Mouse (Mus musculus): ENCODE results near the gene Ttc28. TPM values are rescaled to one million over a fixed set of nuclear protein-coding genes. Genes with fewer than 3 reads are reported as not detected.
"Not testable (repeated sequence)": the region's sequence is repeated elsewhere in the genome, so short reads cannot be mapped to it uniquely, and the experiment has no call there.

Gene Ttc28
- polyA plus RNA-seq, 1 experiment from 2014 or later = 13.0 TPM

DNA sequence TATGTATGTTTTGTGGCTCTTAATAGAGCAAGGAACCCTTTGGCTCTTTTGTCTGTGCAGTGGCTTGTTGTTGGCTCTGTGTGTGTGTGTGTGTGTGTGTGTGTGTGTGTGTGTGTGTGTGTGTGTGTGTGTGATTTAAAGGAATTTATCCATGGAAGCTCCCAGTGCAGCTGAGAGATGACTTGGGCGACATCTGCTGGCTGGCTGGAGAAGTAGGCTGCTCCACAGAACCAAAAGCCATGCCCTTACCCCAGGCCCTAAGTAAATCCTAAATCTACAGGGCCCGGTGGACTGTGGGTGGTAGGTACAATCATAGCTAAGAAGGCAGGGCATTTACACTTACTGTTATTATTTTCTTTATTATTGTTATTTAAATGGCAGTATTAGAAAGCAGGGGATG, 377.5 kb downstream of the Ttc28 start:
- DNase-seq (ENCODE audit: low spot score) (peak; percentile 79), ATAC-seq (replicated peaks; ENCODE audit: low FRiP score, low TSS enrichment, low read depth) (no peak)
- Histone ChIP-seq H3K4me1 (replicated peaks; ENCODE audit: control insufficient read depth, insufficient read depth, low read length) (peaks cover 25% of the 10 kb centered on the region), H3K36me3 (ENCODE audit: control insufficient read depth, insufficient read depth, low read length) (no peaks in the 10 kb centered on the region), H3K4me3 (ENCODE audit: low read depth, low read length) (no peak overlapping the region), H3K9me3 (ENCODE audit: control insufficient read depth, low read length) (no peaks in the 10 kb centered on the region), H3K9ac (ENCODE audit: low read length) (no peak overlapping the region), H3K27ac (ENCODE audit: low read depth) (no peak overlapping the region), H3K27me3 (replicated peaks; ENCODE audit: control insufficient read depth, insufficient read depth, low read length) (no peaks in the 10 kb centered on the region), H3K4me2 (ENCODE audit: low read length) (no peak overlapping the region)
- WGBS = 7% methylated on average over 2 of the region's 2 CpGs

DNA sequence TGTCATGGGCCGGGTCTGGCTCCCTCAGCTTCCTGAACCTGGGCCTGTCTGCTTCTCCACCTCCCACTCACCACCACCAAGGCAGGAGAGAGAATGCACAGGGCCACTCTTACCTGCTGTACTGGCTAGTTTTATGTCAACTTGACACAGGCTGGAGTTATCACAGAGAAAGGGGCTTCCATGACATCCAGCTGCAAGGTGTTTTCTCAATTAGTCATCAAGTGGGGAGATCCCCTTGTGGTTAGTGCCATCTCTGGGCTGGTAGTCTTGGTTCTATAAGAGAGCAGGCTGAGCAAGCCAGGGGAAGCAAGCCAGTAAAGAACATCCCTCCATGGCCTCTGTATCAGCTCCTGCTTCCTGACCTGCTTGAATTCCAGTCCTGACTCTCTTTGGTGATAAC, 381.6 kb downstream of the Ttc28 start:
- H3K9me3 ChIP-seq (ENCODE audit: control insufficient read depth, low read length); H3K27ac ChIP-seq (ENCODE audit: low read depth); H3K36me3 ChIP-seq (ENCODE audit: control insufficient read depth, insufficient read depth, low read length); H3K4me2 ChIP-seq (ENCODE audit: low read length); ATAC-seq (replicated peaks; ENCODE audit: low FRiP score, low TSS enrichment, low read depth); H3K4me3 ChIP-seq (ENCODE audit: low read depth, low read length); DNase-seq (ENCODE audit: low spot score); H3K27me3 ChIP-seq (replicated peaks; ENCODE audit: control insufficient read depth, insufficient read depth, low read length); H3K9ac ChIP-seq (ENCODE audit: low read length): not testable (repeated sequence)
- WGBS = 87% methylated on average over 1 of the region's 1 CpGs
- H3K4me1 ChIP-seq (replicated peaks; ENCODE audit: control insufficient read depth, insufficient read depth, low read length) = peaks cover 31% of the 10 kb centered on the region

DNA sequence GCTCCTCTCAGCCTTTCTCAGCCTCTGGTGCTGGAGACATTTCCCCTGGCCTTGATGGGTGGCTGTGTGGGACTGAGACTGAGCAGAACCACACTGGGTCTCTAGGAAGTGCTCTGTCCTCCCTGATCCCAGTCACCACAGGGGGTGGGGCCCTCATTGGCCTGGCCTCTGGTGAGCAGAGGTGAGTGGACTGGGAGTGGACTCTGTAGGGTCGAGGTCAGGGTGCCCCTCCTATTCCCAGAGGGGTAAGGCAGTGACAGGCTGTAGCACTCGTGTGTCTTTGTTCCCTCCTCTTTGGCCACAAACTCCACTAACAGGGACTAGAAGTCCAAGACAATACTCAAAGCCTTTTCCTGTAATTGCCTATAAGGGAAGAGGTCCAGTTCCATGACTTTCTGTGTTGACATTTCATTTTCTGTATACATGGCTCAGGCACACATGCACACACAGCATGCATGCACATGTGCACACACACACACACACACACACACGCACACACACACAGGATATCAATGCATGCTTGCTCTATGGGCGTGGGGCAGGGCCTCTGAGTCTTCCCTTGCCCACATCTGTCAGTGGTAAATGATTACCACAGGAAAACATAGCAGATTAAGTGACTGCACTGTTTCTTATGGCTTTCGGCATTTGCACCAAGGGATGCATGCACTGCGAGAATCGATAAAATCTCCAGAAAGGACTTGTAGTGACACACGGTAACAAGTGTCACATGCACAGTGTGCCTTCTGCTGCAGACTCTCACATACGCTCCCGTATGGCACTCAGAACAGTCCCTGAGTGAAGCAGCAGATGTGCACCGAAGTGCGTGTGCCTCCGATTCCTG, 382.4 kb downstream of the Ttc28 start:
- WGBS = 62% methylated on average over 13 of the region's 13 CpGs
- H3K9ac ChIP-seq (ENCODE audit: low read length) = no peak overlapping the region
- no peak for ATAC-seq (replicated peaks; ENCODE audit: low FRiP score, low TSS enrichment, low read depth)
- H3K4me2 ChIP-seq (ENCODE audit: low read length) = no peak overlapping the region
- no peak overlapping the region for H3K4me3 ChIP-seq (ENCODE audit: low read depth, low read length)
- no peaks in the 10 kb centered on the region for H3K27me3 ChIP-seq (replicated peaks; ENCODE audit: control insufficient read depth, insufficient read depth, low read length)
- 0 out of 2 replicates have a peak, but pooled peaks cover 4% of the 10 kb centered on the region for H3K36me3 ChIP-seq (ENCODE audit: control insufficient read depth, insufficient read depth, low read length)
- H3K9me3 ChIP-seq (ENCODE audit: control insufficient read depth, low read length) = peaks cover 5% of the 10 kb centered on the region; the same call in 1 of the 2 replicates
- H3K4me1 ChIP-seq (replicated peaks; ENCODE audit: control insufficient read depth, insufficient read depth, low read length) = peaks cover 23% of the 10 kb centered on the region
- no peak for DNase-seq (ENCODE audit: low spot score)
- H3K27ac ChIP-seq (ENCODE audit: low read depth) = peak overlapping the region; percentile 75

DNA sequence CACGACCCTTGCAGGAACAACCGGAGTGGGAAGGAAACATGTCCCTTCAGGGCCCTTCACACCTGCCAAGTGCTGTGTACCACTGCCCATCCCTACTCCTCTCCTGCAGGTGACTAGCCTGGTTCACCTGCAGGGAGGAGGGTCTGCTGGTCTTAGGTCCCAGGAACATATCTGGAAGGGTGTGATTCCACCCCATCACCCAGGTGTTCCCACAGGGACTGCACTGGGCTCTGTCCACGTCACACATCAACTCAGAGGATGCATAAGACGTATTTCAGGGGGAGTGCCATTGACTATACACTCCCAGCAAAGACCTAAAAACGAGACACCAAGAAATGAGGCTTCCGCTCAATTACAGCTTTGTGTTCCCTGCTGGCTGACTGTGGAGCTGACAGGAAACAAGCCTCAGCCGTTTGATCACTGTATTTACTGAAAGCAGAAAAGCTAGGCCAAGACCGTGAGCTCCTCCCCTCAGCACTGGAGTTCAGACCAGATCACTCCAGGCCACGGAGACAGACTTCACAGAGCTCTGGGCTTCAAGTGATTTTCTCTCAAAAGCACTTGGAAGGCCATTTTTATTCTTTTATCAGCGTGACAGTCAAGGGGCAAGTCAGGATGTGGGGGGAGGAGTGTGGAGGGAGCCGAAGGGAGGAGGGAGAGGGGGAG, 383.1 kb downstream of the Ttc28 start:
- ATAC-seq (replicated peaks; ENCODE audit: low FRiP score, low TSS enrichment, low read depth) = peak; percentile 40
- Histone ChIP-seq H3K4me3 (ENCODE audit: low read depth, low read length) (no peak overlapping the region), H3K9me3 (ENCODE audit: control insufficient read depth, low read length) (peaks cover 5% of the 10 kb centered on the region; the same call in 1 of the 2 replicates), H3K9ac (ENCODE audit: low read length) (no peak overlapping the region), H3K4me1 (replicated peaks; ENCODE audit: control insufficient read depth, insufficient read depth, low read length) (peaks cover 23% of the 10 kb centered on the region), H3K27ac (ENCODE audit: low read depth) (peak overlapping the region; percentile 75), H3K36me3 (ENCODE audit: control insufficient read depth, insufficient read depth, low read length) (peaks cover 7% of the 10 kb centered on the region; the same call in 1 of the 2 replicates), H3K4me2 (ENCODE audit: low read length) (no peak overlapping the region), H3K27me3 (replicated peaks; ENCODE audit: control insufficient read depth, insufficient read depth, low read length) (no peaks in the 10 kb centered on the region)
- no peak for DNase-seq (ENCODE audit: low spot score)
- 20% methylated on average over 11 of the region's 11 CpGs for WGBS

DNA sequence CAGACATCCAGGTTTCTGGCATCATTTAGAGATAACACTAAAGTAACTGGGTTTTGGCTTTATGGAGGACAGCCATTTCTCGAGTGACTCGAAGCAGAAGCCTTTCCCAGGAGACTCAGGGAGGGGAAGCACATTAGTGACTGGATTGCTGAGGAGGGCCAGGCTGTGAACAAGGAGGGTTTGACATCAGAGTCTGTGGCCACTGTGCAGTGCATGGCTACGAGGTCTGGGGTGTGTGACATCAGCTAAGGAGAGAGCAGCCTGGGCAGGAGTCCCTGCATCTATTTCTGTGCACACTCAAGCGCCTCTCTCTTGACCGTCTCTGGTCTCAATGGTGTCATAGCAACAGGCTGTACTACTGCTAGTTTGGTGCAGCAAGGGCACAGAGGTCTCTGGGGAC, 383.8 kb downstream of the Ttc28 start:
- H3K4me2 ChIP-seq (ENCODE audit: low read length) = no peak overlapping the region
- DNase-seq (ENCODE audit: low spot score) (no peak), ATAC-seq (replicated peaks; ENCODE audit: low FRiP score, low TSS enrichment, low read depth) (0 out of 2 replicates have a peak, but pooled peaks have one; percentile 29)
- H3K27me3 ChIP-seq (replicated peaks; ENCODE audit: control insufficient read depth, insufficient read depth, low read length) = no peaks in the 10 kb centered on the region
- peaks cover 9% of the 10 kb centered on the region; the same call in 1 of the 2 replicates for H3K36me3 ChIP-seq (ENCODE audit: control insufficient read depth, insufficient read depth, low read length)
- 31% methylated on average over 5 of the region's 5 CpGs for WGBS
- H3K4me1 ChIP-seq (replicated peaks; ENCODE audit: control insufficient read depth, insufficient read depth, low read length) = peaks cover 23% of the 10 kb centered on the region
- H3K27ac ChIP-seq (ENCODE audit: low read depth) = 0 out of 2 replicates have a peak overlapping the region, but pooled peaks have one; percentile 75
- H3K9ac ChIP-seq (ENCODE audit: low read length) = peak overlapping the region; percentile 22; the same call in 1 of the 2 replicates
- peaks cover 5% of the 10 kb centered on the region; the same call in 1 of the 2 replicates for H3K9me3 ChIP-seq (ENCODE audit: control insufficient read depth, low read length)
- H3K4me3 ChIP-seq (ENCODE audit: low read depth, low read length) = no peak overlapping the region

DNA sequence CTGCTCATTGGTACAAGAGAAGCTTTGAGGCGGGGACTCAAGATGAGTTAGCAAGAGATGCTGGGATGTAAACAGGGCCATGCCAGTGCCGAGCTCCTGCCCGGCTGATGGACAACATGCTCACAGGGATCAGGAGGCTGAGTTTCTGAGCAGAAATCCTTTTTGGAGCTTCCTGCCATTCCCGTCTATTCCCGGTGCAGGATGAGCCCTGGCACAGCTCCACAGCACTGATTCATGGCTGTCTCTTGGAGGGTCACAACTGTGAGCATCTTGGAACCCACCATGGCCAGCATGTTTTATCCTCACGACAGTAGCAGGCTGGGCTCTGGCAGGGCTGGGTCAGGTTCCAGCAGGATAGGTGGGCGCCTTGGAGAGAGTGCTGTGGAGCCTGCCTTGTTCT, 384.9 kb downstream of the Ttc28 start:
- H3K27ac ChIP-seq (ENCODE audit: low read depth) = no peak overlapping the region
- no peaks in the 10 kb centered on the region for H3K27me3 ChIP-seq (replicated peaks; ENCODE audit: control insufficient read depth, insufficient read depth, low read length)
- ATAC-seq (replicated peaks; ENCODE audit: low FRiP score, low TSS enrichment, low read depth) (no peak), DNase-seq (ENCODE audit: low spot score) (no peak)
- peaks cover 5% of the 10 kb centered on the region; the same call in 1 of the 2 replicates for H3K9me3 ChIP-seq (ENCODE audit: control insufficient read depth, low read length)
- H3K4me2 ChIP-seq (ENCODE audit: low read length) = no peak overlapping the region
- peaks cover 9% of the 10 kb centered on the region; the same call in 1 of the 2 replicates for H3K36me3 ChIP-seq (ENCODE audit: control insufficient read depth, insufficient read depth, low read length)
- 77% methylated on average over 7 of the region's 7 CpGs for WGBS
- H3K4me3 ChIP-seq (ENCODE audit: low read depth, low read length) = no peak overlapping the region
- peaks cover 23% of the 10 kb centered on the region for H3K4me1 ChIP-seq (replicated peaks; ENCODE audit: control insufficient read depth, insufficient read depth, low read length)
- H3K9ac ChIP-seq (ENCODE audit: low read length) = no peak overlapping the region

DNA sequence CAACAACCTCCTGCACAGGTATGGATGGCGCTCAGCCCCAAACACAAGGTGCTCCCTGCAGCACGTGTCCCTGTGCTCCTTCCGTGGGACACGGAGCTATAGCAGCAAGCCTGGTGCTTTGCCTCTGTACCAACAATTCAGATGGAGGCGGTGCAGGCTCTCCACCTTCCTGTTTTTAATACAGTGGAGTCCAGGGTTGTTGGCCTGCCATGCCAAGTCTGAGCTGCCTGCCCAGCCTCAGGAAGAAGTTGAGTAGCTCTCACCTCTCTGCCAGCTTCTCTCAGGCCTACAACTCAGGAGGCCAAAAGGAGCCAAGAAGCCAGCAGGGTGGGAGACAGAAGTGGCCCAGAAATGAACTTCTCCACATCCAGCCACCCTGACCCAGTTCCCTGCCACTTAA, 387.1 kb downstream of the Ttc28 start:
- Histone ChIP-seq H3K36me3 (ENCODE audit: control insufficient read depth, insufficient read depth, low read length) (peaks cover 9% of the 10 kb centered on the region; the same call in 1 of the 2 replicates), H3K4me2 (ENCODE audit: low read length) (no peak overlapping the region), H3K9me3 (ENCODE audit: control insufficient read depth, low read length) (peaks cover 5% of the 10 kb centered on the region; the same call in 1 of the 2 replicates), H3K27me3 (replicated peaks; ENCODE audit: control insufficient read depth, insufficient read depth, low read length) (no peaks in the 10 kb centered on the region), H3K4me1 (replicated peaks; ENCODE audit: control insufficient read depth, insufficient read depth, low read length) (peaks cover 22% of the 10 kb centered on the region), H3K27ac (ENCODE audit: low read depth) (no peak overlapping the region; the same call in 1 of the 2 replicates), H3K4me3 (ENCODE audit: low read depth, low read length) (no peak overlapping the region), H3K9ac (ENCODE audit: low read length) (no peak overlapping the region)
- no peak for DNase-seq (ENCODE audit: low spot score)
- 96% methylated on average over 5 of the region's 5 CpGs for WGBS
- no peak for ATAC-seq (replicated peaks; ENCODE audit: low FRiP score, low TSS enrichment, low read depth)

DNA sequence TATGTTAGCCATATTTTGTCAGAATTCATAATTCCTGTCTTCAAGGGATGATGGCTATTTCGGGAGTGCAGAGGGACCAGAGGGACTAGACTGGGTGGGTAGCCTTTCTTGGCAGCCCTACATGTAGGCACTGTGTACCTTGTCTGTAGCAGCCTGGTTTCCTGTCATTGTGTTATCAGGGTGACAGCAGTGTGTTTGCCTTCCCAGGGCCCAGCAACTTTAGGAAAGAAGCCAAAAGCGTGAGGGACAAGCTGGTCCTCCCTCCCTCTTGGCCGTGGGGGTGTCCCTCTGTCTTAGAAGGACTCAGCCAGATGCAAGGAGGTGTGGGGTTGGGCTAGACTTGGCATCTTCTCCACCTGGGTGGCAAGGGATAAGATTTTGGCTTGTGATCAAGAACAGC, 387.5 kb downstream of the Ttc28 start:
- Histone ChIP-seq H3K4me3 (ENCODE audit: low read depth, low read length) (no peak overlapping the region), H3K9ac (ENCODE audit: low read length) (no peak overlapping the region), H3K36me3 (ENCODE audit: control insufficient read depth, insufficient read depth, low read length) (peaks cover 12% of the 10 kb centered on the region; the same call in 1 of the 2 replicates), H3K4me2 (ENCODE audit: low read length) (no peak overlapping the region), H3K9me3 (ENCODE audit: control insufficient read depth, low read length) (peaks cover 5% of the 10 kb centered on the region; the same call in 1 of the 2 replicates), H3K27ac (ENCODE audit: low read depth) (no peak overlapping the region), H3K27me3 (replicated peaks; ENCODE audit: control insufficient read depth, insufficient read depth, low read length) (no peaks in the 10 kb centered on the region), H3K4me1 (replicated peaks; ENCODE audit: control insufficient read depth, insufficient read depth, low read length) (peaks cover 18% of the 10 kb centered on the region)
- 79% methylated on average over 3 of the region's 3 CpGs for WGBS
- DNase-seq (ENCODE audit: low spot score) = no peak
- no peak for ATAC-seq (replicated peaks; ENCODE audit: low FRiP score, low TSS enrichment, low read depth)

Measured in intestine, embryonic 14.5 days (tissue).